Mouse (Mus musculus) monocyte, adult 2 months (primary cell): ENCODE measurements around the gene Mbnl1.

Experiments used
- DNase-seq, 2 experiments: peaks; one replicate each; pipeline ENCODE4 v3.0.0; 2022; ENCODE audit warnings: low spot score in 2 of 2, low read depth in 1 of 2

Gene Mbnl1

GRCm38 (mm10) chr3:60602923-60603549, 130.4 kb downstream of the Mbnl1 start:
- DNase-seq, result no peak

- no peak for DNase-seq
These were observed 131.0 kb downstream of the Mbnl1 start for GRCm38 (mm10) chr3:60603637-60604036.

- DNase-seq, result no peak
These were observed 131.6 kb downstream of the Mbnl1 start for GRCm38 (mm10) chr3:60604205-60604604.

- DNase-seq, result no peak
These were observed 136.3 kb downstream of the Mbnl1 start for GRCm38 (mm10) chr3:60608952-60609403.

GRCm38 (mm10) chr3:60611839-60612238, 139.2 kb downstream of the Mbnl1 start:
- no peak for DNase-seq

GRCm38 (mm10) chr3:60613121-60613520, 140.5 kb downstream of the Mbnl1 start:
- DNase-seq, result no peak

GRCm38 (mm10) chr3:60614516-60614915, 141.9 kb downstream of the Mbnl1 start:
- no peak for DNase-seq

GRCm38 (mm10) chr3:60615057-60615606, 142.5 kb downstream of the Mbnl1 start:
- no peak for DNase-seq

- DNase-seq, result no peak
These were observed 143.0 kb downstream of the Mbnl1 start for GRCm38 (mm10) chr3:60615615-60616014.

GRCm38 (mm10) chr3:60616147-60616546, 143.5 kb downstream of the Mbnl1 start:
- no peak for DNase-seq

GRCm38 (mm10) chr3:60617643-60618042, 145.0 kb downstream of the Mbnl1 start:
- DNase-seq, result no peak

GRCm38 (mm10) chr3:60620236-60620635, 147.6 kb downstream of the Mbnl1 start:
- DNase-seq, result no peak

- no peak for DNase-seq
These were observed 158.6 kb downstream of the Mbnl1 start for GRCm38 (mm10) chr3:60631183-60631582.

GRCm38 (mm10) chr3:60631754-60632153, 159.1 kb downstream of the Mbnl1 start:
- DNase-seq, result no peak

- DNase-seq, result no peak
These were observed 160.3 kb downstream of the Mbnl1 start for GRCm38 (mm10) chr3:60632796-60633466.

- DNase-seq, result no peak
These were observed 165.9 kb downstream of the Mbnl1 start for GRCm38 (mm10) chr3:60638530-60638929.

GRCm38 (mm10) chr3:60639135-60639534, 166.5 kb downstream of the Mbnl1 start:
- no peak for DNase-seq

GRCm38 (mm10) chr3:60642227-60642626, 169.6 kb downstream of the Mbnl1 start:
- DNase-seq, result no peak

- DNase-seq, result no peak
These were observed 172.9 kb downstream of the Mbnl1 start for GRCm38 (mm10) chr3:60645531-60645930.

GRCm38 (mm10) chr3:60648293-60648692, 175.7 kb downstream of the Mbnl1 start:
- no peak for DNase-seq

- no peak for DNase-seq
These were observed 188.1 kb downstream of the Mbnl1 start for GRCm38 (mm10) chr3:60660762-60661161.
